8 mouse cellular contexts compared by ENCODE assay signal in the genomic region with DNA sequence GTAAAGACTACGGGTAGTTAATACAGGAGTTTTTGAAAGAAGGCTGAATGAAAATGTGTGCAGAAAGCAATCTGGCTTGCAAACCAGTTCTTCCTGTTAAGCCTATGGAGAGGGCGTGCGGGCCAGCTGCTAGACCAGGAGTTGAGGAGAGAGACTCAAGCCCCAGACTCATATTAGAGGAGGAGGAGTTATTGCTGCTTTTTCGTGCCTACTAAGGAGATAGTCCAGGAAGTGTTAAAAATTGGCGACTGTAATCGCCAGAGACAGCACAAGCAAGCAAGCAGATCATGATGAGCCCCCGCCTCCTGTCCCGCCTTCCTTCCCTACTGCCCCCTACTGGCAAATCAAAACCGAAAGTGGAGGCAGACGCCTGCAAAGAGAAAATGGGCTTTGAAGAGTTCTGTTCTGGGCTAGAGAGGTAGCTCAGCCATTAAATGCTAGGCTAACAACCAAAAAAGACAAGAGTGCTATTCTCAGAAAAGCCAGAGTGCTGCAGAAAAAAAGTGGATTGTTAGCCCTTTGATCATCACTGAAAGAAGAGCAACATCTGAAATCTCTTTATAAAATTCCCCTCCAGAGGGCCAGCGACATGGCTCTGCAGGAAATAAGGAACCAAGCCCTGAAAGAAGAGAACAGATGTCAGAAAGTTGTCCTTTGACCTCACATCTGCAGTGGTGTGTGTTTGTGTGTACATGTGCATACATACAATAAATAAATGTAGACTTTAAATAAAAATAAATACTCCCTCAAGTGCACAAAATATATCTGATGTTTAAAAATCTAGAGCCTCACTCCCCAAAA. TPM values are rescaled to one million over a fixed set of nuclear protein-coding genes. Genes with fewer than 3 reads are reported as not detected.
DNase-seq lines count a peak whose midpoint lies in the region; ATAC-seq and TF ChIP-seq lines count a peak whose summit lies in the region.

No protein-coding gene starts in this region.

- no peak overlapping the region; the same call in 1 of the 2 replicates for H3K9ac ChIP-seq in heart, embryonic 12.5 days
- peak overlapping the region; percentile 55; the same call in 1 of the 2 replicates for H3K9ac ChIP-seq in kidney, embryonic 16.5 days (replicated peaks; ENCODE audit: low read length)
- H3K9ac ChIP-seq in liver, adult 2 months (ENCODE audit: low read depth, low read length): peak overlapping the region; percentile 37; the same call in 1 of the 2 replicates

- H3K9me3 ChIP-seq in heart, embryonic 12.5 days (replicated peaks): no peaks in the 10 kb centered on the region
- no peaks in the 10 kb centered on the region for H3K9me3 ChIP-seq in kidney, embryonic 16.5 days (ENCODE audit: low read length)

- peak overlapping the region; percentile 56 for H3K4me2 ChIP-seq in heart, embryonic 12.5 days
- H3K4me2 ChIP-seq in kidney, embryonic 16.5 days (replicated peaks; ENCODE audit: low read depth, low read length): peak overlapping the region; percentile 49

- peak; percentile 66 for TF ChIP-seq CTCF in liver, adult 2 months (IDR thresholded peaks at IDR 0.05; ENCODE audit: low read depth, low read length)

- H3K36me3 ChIP-seq in heart, embryonic 12.5 days: no peaks in the 10 kb centered on the region
- no peaks in the 10 kb centered on the region for H3K36me3 ChIP-seq in kidney, embryonic 16.5 days (ENCODE audit: insufficient read depth, low read length)
- H3K36me3 ChIP-seq in liver, adult 2 months (ENCODE audit: control insufficient read depth, insufficient read depth, low read length): no peaks in the 10 kb centered on the region

- no peak overlapping the region; the same call in 1 of the 2 replicates for H3K27ac ChIP-seq in heart, embryonic 12.5 days (ENCODE audit: poor library complexity, severe bottlenecking)
- no peak overlapping the region for H3K27ac ChIP-seq in kidney, embryonic 16.5 days (ENCODE audit: low read length)
- 0 out of 2 replicates have a peak overlapping the region, but pooled peaks have one; percentile 23 for H3K27ac ChIP-seq in liver, adult 2 months (replicated peaks; ENCODE audit: insufficient read depth, low read depth, low read length)

- no peaks in the 10 kb centered on the region for H3K27me3 ChIP-seq in heart, embryonic 12.5 days (replicated peaks)
- peaks cover 6% of the 10 kb centered on the region; the same call in 1 of the 2 replicates for H3K27me3 ChIP-seq in kidney, embryonic 16.5 days (ENCODE audit: insufficient read depth, low read length)
- H3K27me3 ChIP-seq in liver, adult 2 months (ENCODE audit: control insufficient read depth, insufficient read depth, low read length): no peaks in the 10 kb centered on the region

- ATAC-seq in erythroblast, adult 5-6 weeks (replicated peaks; ENCODE audit: low FRiP score, poor library complexity, severe bottlenecking): peak; percentile 94
- 0 out of 2 replicates have a peak, but pooled peaks have one; percentile 36 for ATAC-seq in heart, embryonic 12.5 days (ENCODE audit: insufficient number of reproducible peaks, low FRiP score)
- ATAC-seq in kidney, embryonic 16.5 days (ENCODE audit: low FRiP score, low TSS enrichment): peak; percentile 85; the same call in 1 of the 2 replicates
- peak; percentile 53; the same call in 1 of the 2 replicates for ATAC-seq in monocyte, adult 5-6 weeks (replicated peaks; ENCODE audit: insufficient number of reproducible peaks, low FRiP score, low TSS enrichment, poor library complexity, severe bottlenecking)

- peak; percentile 77 to 81 for DNase-seq in B cell, adult 2 months
- peak; percentile 73 for DNase-seq in brain, adult 2 months (ENCODE audit: low read depth, low spot score)
- DNase-seq in liver, adult 2 months (ENCODE audit: extremely low read depth, low read depth, low spot score): peak; percentile 47
- peak; percentile 66 to 68 for DNase-seq in spleen, postnatal 36 days (ENCODE audit: low spot score in 2 of 2)

- H3K4me1 ChIP-seq in heart, embryonic 12.5 days (replicated peaks): no peaks in the 10 kb centered on the region
- no peaks in the 10 kb centered on the region for H3K4me1 ChIP-seq in kidney, embryonic 16.5 days (ENCODE audit: insufficient read depth, low read length)
- H3K4me1 ChIP-seq in liver, adult 2 months (ENCODE audit: control insufficient read depth, insufficient read depth, low read length): no peaks in the 10 kb centered on the region

- WGBS in heart, embryonic 12.5 days: 24% methylated on average over 11 of the region's 11 CpGs
- WGBS in kidney, embryonic 16.5 days: 16% methylated on average over 11 of the region's 11 CpGs
- 7% methylated on average over 11 of the region's 11 CpGs for WGBS in liver, adult 2 months

- H3K79me2 ChIP-seq in liver, adult 2 months (ENCODE audit: control insufficient read depth, insufficient read depth, low read length): no peaks in the 10 kb centered on the region

- TF ChIP-seq POLR2A in liver, adult 2 months (IDR thresholded peaks at IDR 0.05; ENCODE audit: extremely low read depth, insufficient read depth, low read length): no peak

- H3K4me3 ChIP-seq in heart, embryonic 12.5 days: peak overlapping the region; percentile 44
- peak overlapping the region; percentile 46 for H3K4me3 ChIP-seq in kidney, embryonic 16.5 days (ENCODE audit: low read length)
- peak overlapping the region; percentile 44 for H3K4me3 ChIP-seq in liver, adult 2 months (ENCODE audit: insufficient read depth, low read depth, low read length)

RNA-seq across cellular contexts. Expression of a gene that starts 33.9 kb away (rescaled TPM):
- 24.7 and 27.9 TPM in 2 replicates for total RNA-seq in erythroblast, adult 5-6 weeks (2015; ENCODE audit: low replicate concordance)
- total RNA-seq in erythroblast, adult 5-6 weeks (2017; ENCODE audit: low replicate concordance): 26.9 and 32.4 TPM in 2 replicates
- polyA plus RNA-seq in heart, embryonic 12.5 days (2016; fragmentation: Nextera tagmentation; extraction: Ambion mirVana): 38.8 and 39.2 TPM in 2 replicates
- 40.5 and 43.8 TPM in 2 replicates for polyA plus RNA-seq in kidney, embryonic 16.5 days (2015; fragmentation: Nextera tagmentation; extraction: Ambion mirVana)
- total RNA-seq in liver, adult 2 months (2014; rRNA removed): 23.0 and 25.9 TPM in 2 replicates
- polyA plus RNA-seq in liver, adult 2 months (2012; rRNA removed): 8.5 and 11.4 TPM in 2 replicates
- 33.6 to 63.7 TPM (median 41.4 TPM) in 3 replicates for total RNA-seq in monocyte, adult 5-6 weeks (2017)

Comparison
In these comparisons a context has a peak if more than half of its experiments do, and no peak if none do; other contexts are left out.
1. ATAC-seq: peak in every context shown above with its lines; median percentile 94 in erythroblast, adult 5-6 weeks; 85 in kidney, embryonic 16.5 days; 53 in monocyte, adult 5-6 weeks; 36 in heart, embryonic 12.5 days.